Mouse (Mus musculus) brain, embryonic 14.5 days (tissue): ENCODE results near the gene Olfr458.

Experiments used
- CTCF ChIP-seq: fragments of 200-500 bp; IDR thresholded peaks from 2 replicates; pipeline ENCODE4 v1.5.1; 2012; ENCODE audit warnings: inconsistent platforms, mild to moderate bottlenecking, moderate library complexity, borderline replicate concordance; ENCODE audit not compliant: insufficient read depth, insufficient read length; ENCODE audit errors: extremely low read depth
- POLR2A ChIP-seq: fragments of 200-500 bp; IDR thresholded peaks from 2 replicates; pipeline ENCODE4 v1.6.1; 2012; ENCODE audit warnings: mild to moderate bottlenecking, inconsistent platforms, borderline replicate concordance; ENCODE audit not compliant: poor library complexity, insufficient read depth, insufficient read length, severe bottlenecking; ENCODE audit errors: extremely low read depth

DNA sequence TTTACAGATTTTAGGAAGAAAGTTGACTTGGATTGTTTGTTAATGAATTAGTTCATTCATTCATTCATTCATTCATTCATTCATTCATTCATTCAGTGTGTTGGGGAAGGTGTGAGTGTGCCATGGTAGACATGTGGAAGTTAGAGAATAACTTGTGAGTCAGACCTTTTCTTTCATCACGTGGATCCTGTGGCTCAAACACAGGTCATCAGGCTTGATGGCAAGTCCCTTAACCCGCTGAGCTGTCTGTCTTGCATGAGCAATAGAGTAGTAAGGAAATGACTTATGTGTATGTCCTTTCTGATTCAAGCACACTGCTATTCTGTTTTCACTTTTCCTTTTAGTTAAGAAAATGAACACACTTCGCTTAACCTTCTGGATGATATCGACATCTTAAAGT, 5.5 kb upstream of the Olfr458 start:
- TF ChIP-seq POLR2A, result no peak
- TF ChIP-seq CTCF, result no peak
